Mouse (Mus musculus): ENCODE data around the gene Oaz3.

The Oaz3 gene

GRCm38 (mm10) chr3:94457055-94457454, 13.3 kb upstream of the Oaz3 start:
- in situ Hi-C loops (cut with MboI, MseI): no loop called here

GRCm38 (mm10) chr3:94456529-94457000, 12.8 kb upstream of the Oaz3 start:
- in situ Hi-C loops (cut with MboI, MseI): no loop called here

- in situ Hi-C loops (cut with MboI, MseI): loop anchor here (10.0 kb wide), 1 partner anchor 885 kb away; no protein-coding TSS in a partner anchor
Measured at GRCm38 (mm10) chr3:94449377-94449776, 5.7 kb upstream of the Oaz3 start.

- in situ Hi-C loops (cut with MboI, MseI): loop anchor here (5.0 to 10.0 kb wide), 2 partner anchors 66 to 878 kb away; no protein-coding TSS in a partner anchor
Measured at GRCm38 (mm10) chr3:94442951-94443596, 641 bp downstream of the Oaz3 start, which contains the start of gene Mrpl9. Gene Mrpl9 (plus strand): TSS chr3:94443318.

GRCm38 (mm10) chr3:94441182-94441581, 2.5 kb downstream of the Oaz3 start:
- in situ Hi-C loops (cut with MboI, MseI): loop anchor here (5.0 to 10.0 kb wide), 2 partner anchors 64 to 876 kb away; no protein-coding TSS in a partner anchor

- in situ Hi-C loops (cut with MboI, MseI): no loop called here
Measured at GRCm38 (mm10) chr3:94436420-94436819, 7.3 kb downstream of the Oaz3 start.

GRCm38 (mm10) chr3:94434305-94434704, 9.4 kb downstream of the Oaz3 start:
- in situ Hi-C loops (cut with MboI, MseI): no loop called here

- in situ Hi-C loops (cut with MboI, MseI): no loop called here
Measured at GRCm38 (mm10) chr3:94430980-94431379, 12.7 kb downstream of the Oaz3 start.

GRCm38 (mm10) chr3:94413031-94413679, 30.6 kb downstream of the Oaz3 start, which contains the start of gene Tdrkh:
Gene Tdrkh (plus strand): TSS chr3:94413273.
- in situ Hi-C loops (cut with MboI, MseI): no loop called here

- in situ Hi-C loops (cut with MboI, MseI): no loop called here
Measured at GRCm38 (mm10) chr3:94412530-94412929, 31.2 kb downstream of the Oaz3 start.

GRCm38 (mm10) chr3:94405561-94405960, 38.2 kb downstream of the Oaz3 start:
- in situ Hi-C loops (cut with MboI, MseI): no loop called here

- in situ Hi-C loops (cut with MboI, MseI): no loop called here
Measured at GRCm38 (mm10) chr3:94404366-94405054, 39.2 kb downstream of the Oaz3 start.

GRCm38 (mm10) chr3:94402451-94402850, 41.3 kb downstream of the Oaz3 start:
- in situ Hi-C loops (cut with MboI, MseI): no loop called here

- in situ Hi-C loops (cut with MboI, MseI): loop anchor here (25.0 kb wide), 1 partner anchor 1888 kb away; the partner anchor contains the start of gene Fcgr1
Measured at GRCm38 (mm10) chr3:94399663-94400310, 43.9 kb downstream of the Oaz3 start.

GRCm38 (mm10) chr3:94398943-94399481, 44.7 kb downstream of the Oaz3 start:
- in situ Hi-C loops (cut with MboI, MseI): loop anchor here (25.0 kb wide), 1 partner anchor 1888 kb away; the partner anchor contains the start of gene Fcgr1

- in situ Hi-C loops (cut with MboI, MseI): loop anchor here (25.0 kb wide), 1 partner anchor 1889 kb away; the partner anchor contains the start of gene Fcgr1
Measured at GRCm38 (mm10) chr3:94398217-94398616, 45.5 kb downstream of the Oaz3 start, which contains the start of gene Lingo4. Gene Lingo4 (plus strand): TSS chr3:94398517.

GRCm38 (mm10) chr3:94396851-94397250, 46.9 kb downstream of the Oaz3 start:
- in situ Hi-C loops (cut with MboI, MseI): loop anchor here (25.0 kb wide), 1 partner anchor 1890 kb away; the partner anchor contains the start of gene Fcgr1

GRCm38 (mm10) chr3:94396336-94396735, 47.4 kb downstream of the Oaz3 start:
- in situ Hi-C loops (cut with MboI, MseI): loop anchor here (25.0 kb wide), 1 partner anchor 1891 kb away; the partner anchor contains the start of gene Fcgr1

- in situ Hi-C loops (cut with MboI, MseI): loop anchor here (25.0 kb wide), 1 partner anchor 1894 kb away; the partner anchor contains the start of gene Fcgr1
Measured at GRCm38 (mm10) chr3:94393049-94393448, 50.7 kb downstream of the Oaz3 start.

GRCm38 (mm10) chr3:94392128-94392527, 51.6 kb downstream of the Oaz3 start:
- in situ Hi-C loops (cut with MboI, MseI): loop anchor here (25.0 kb wide), 1 partner anchor 1895 kb away; the partner anchor contains the start of gene Fcgr1

- in situ Hi-C loops (cut with MboI, MseI): loop anchor here (25.0 kb wide), 1 partner anchor 1896 kb away; the partner anchor contains the start of gene Fcgr1
Measured at GRCm38 (mm10) chr3:94391001-94391400, 52.7 kb downstream of the Oaz3 start.

All from regulatory T cell (primary cell).